Mouse (Mus musculus) embryonic facial prominence, embryonic 10.5 days (tissue): ENCODE results near the gene Dpysl5. TPM values are rescaled to one million over a fixed set of nuclear protein-coding genes. Genes with fewer than 3 reads are reported as not detected.

Experiments used
- DNase-seq: peaks from one replicate; pipeline ENCODE4 v3.0.0-alpha.2; 2017; ENCODE audit warnings: low spot score
- H3K27ac ChIP-seq: fragments of 300-500 bp; sonication (generic); replicated peaks from 2 replicates; pipeline ENCODE4 v1.5.1; 2016; ENCODE audit warnings: mild to moderate bottlenecking
- H3K27me3 ChIP-seq: fragments of 300-500 bp; sonication (generic); replicated peaks from 2 replicates; pipeline ENCODE4 v1.6.1; 2016; ENCODE audit warnings: low read depth, mild to moderate bottlenecking; ENCODE audit not compliant: poor library complexity, severe bottlenecking
- H3K36me3 ChIP-seq: fragments of 300-500 bp; sonication (generic); replicated peaks from 2 replicates; pipeline ENCODE4 v1.6.1; 2016; ENCODE audit warnings: mild to moderate bottlenecking, moderate library complexity
- H3K4me1 ChIP-seq: fragments of 300-500 bp; sonication (generic); 2 replicates; pipeline ENCODE4 v1.6.1; 2016
- H3K4me3 ChIP-seq: fragments of 300-500 bp; sonication (generic); 2 replicates; pipeline ENCODE4 v1.5.1; 2016; ENCODE audit warnings: mild to moderate bottlenecking, moderate library complexity
- H3K9me3 ChIP-seq: fragments of 300-500 bp; sonication (generic); 2 replicates; pipeline ENCODE4 v1.6.1; 2016; ENCODE audit warnings: mild to moderate bottlenecking
- WGBS: fragments of 180-500 bp; shearing (Covaris S2); methylation state at CpG from one replicate; pipeline ENCODE4 v1.1.7; 2016; 5-methylcytosine and 5-hydroxymethylcytosine counted together
- polyA plus RNA-seq: library from polyadenylated mRNA; unstranded; fragments of >200 nt; fragmentation: Nextera tagmentation; extraction: Ambion mirVana; gene quantifications from 2 replicates; pipeline ENCODE4 v1.2.1, GENCODE M21; 2016

Gene Dpysl5
- polyA plus RNA-seq, 1 experiment from 2014 or later = 32.8 TPM

DNA sequence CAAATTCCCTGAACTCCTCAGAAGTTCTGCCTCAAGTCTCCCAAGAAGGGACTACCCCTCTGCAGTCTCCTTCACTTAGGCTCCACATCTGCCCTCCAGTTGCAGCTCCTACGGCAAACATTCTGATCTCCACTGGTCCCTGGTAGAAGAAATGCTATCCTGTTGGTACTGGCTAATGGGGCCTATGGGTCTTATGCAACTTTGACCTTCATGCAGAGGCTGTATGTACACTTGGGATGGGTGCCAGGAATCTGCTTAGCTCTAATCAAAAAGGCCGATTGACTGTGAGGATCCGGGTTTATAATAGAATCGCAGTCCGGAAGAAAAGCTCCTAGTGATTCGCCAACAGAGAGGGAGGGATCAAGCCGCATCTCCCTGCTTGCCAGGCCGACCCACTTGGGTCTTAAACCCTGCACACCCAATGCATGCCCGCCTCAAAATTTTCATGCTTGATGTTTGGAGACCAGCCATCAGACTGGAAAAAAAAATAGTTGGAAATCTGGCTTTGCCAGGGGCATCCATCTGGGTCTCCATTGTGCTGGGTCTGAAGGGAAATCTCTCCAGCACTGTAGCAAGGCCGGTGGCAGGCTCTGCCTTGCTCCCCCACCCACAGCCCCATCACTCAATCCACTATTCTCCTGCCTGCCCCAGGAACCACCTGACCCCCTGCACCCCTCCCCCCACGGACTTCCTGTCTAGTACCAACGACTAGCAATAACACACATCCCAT is 38.4 kb downstream of the Dpysl5 start:
- Histone ChIP-seq H3K27ac (no peak overlapping the region), H3K27me3 (no peaks in the 10 kb centered on the region), H3K9me3 (no peaks in the 10 kb centered on the region), H3K4me1 (peaks cover 6% of the 10 kb centered on the region; the same call in 1 of the 2 replicates), H3K36me3 (peaks cover 78% of the 10 kb centered on the region), H3K4me3 (no peak overlapping the region)
- WGBS = 82% methylated on average over 12 of the region's 12 CpGs
- no peak for DNase-seq

DNA sequence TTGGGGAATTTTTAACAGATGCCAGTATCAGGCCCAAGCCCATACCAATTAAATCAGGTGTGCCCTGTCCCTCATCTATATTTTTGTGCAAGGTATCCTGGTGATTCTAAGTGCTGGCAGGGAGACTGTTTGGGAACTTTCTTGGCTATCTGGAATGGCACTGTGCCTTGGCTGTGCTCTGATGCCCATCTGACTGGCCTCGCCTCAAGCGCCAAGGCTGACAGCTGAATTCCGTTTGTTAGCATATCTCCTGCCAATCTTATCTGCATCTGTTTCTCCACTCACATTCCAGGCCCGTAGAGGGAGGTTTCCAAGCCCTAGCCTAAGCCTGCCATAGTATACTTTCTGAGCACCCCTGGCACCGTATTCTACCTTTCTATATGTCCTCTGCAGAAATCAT is 39.7 kb downstream of the Dpysl5 start:
- Histone ChIP-seq H3K4me3 (no peak overlapping the region), H3K36me3 (peaks cover 65% of the 10 kb centered on the region), H3K4me1 (peaks cover 6% of the 10 kb centered on the region; the same call in 1 of the 2 replicates), H3K9me3 (no peaks in the 10 kb centered on the region), H3K27ac (no peak overlapping the region), H3K27me3 (no peaks in the 10 kb centered on the region)
- 85% methylated on average over 5 of the region's 5 CpGs for WGBS
- DNase-seq = no peak

DNA sequence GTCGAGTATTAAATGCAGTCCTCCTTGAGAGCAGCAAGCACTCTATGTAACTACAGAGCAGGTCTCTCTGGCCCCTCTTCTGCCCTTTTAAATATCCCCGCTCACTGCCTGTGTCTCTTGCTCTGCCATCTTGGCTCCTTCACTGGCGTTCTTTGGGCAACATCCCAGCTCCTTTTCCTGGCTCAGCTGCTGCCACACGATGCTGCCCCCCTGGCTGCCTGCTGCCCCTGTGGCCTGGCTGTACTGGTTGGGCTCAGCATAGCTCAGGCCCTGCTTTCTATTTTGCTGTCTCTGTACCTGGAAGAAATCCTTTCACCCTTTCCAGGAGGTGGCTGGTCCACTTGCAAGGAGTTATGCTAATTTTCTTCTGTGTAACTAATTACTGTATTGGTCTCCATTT is 41.8 kb downstream of the Dpysl5 start:
- H3K36me3 ChIP-seq = peaks cover 47% of the 10 kb centered on the region
- no peaks in the 10 kb centered on the region for H3K9me3 ChIP-seq
- WGBS = 89% methylated on average over 4 of the region's 4 CpGs

DNA sequence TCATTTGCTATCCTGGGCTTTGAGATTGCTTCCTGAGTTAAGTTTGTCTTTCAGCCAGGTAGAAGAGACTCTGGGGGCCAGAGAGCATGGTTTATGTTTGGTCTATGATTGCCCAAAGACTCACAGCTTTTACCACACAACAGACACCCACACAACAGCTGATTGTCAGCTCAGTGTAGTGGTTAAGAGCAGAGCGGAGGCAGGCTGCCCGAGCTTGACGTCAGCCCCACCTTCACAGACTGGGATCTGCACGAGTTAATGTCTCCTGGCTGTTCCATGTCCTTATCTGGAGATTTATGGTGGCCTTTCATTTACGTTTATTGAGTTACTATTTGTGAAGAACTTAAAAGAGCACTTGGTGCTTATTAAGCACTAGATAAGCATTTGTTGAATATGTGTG is 43.9 kb downstream of the Dpysl5 start:
- H3K4me3 ChIP-seq = no peak overlapping the region
- WGBS = 84% methylated on average over 5 of the region's 5 CpGs
- DNase-seq = no peak

More for the DNA sequence above, 41.8 kb downstream of the Dpysl5 start:
- no peak for DNase-seq
- Histone ChIP-seq H3K4me1 (peaks cover 6% of the 10 kb centered on the region; the same call in 1 of the 2 replicates), H3K4me3 (no peak overlapping the region), H3K27me3 (no peaks in the 10 kb centered on the region), H3K27ac (no peak overlapping the region)

DNA sequence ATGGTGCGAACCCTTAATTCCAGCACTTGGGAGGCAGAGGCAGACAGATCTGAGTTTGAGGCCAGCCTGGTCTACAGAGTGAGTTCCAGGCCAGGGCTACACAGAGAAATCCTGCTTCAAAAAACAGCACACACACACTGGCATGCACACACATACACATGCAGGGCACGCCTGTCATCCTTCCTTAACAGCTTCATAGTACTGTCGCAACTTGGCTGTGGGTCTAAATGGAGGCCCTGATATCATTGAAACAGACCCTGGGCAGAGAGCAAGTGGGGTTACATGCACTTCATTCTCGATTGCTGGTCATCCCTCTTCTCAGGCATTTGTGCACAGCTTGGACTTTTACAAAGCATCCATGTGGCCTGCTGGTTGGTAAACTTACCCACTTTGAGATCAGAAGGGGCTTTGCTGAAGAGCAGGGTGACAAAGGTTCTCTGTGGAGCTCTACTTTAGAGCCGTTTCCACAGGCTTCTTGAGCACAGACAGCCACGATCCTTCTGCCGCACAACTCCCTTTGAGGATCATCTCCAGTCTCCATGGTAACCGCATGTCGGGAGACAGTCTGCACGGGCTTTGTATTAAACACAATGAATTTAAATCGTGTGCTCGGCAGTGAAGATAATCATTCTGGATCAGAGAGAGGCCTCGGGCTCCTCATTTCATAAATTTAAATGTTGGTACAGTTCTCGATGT is 51.6 kb downstream of the Dpysl5 start:
- Histone ChIP-seq H3K4me1 (peaks cover 18% of the 10 kb centered on the region), H3K36me3 (peaks cover 17% of the 10 kb centered on the region), H3K27me3 (no peaks in the 10 kb centered on the region), H3K9me3 (no peaks in the 10 kb centered on the region), H3K4me3 (no peak overlapping the region), H3K27ac (no peak overlapping the region)
- 80% methylated on average over 14 of the region's 14 CpGs for WGBS
- no peak for DNase-seq

More for the DNA sequence above, 43.9 kb downstream of the Dpysl5 start:
- Histone ChIP-seq H3K36me3 (peaks cover 28% of the 10 kb centered on the region), H3K27me3 (no peaks in the 10 kb centered on the region), H3K4me1 (peaks cover under 1% of the 10 kb centered on the region; the same call in 1 of the 2 replicates), H3K9me3 (no peaks in the 10 kb centered on the region), H3K27ac (no peak overlapping the region)

DNA sequence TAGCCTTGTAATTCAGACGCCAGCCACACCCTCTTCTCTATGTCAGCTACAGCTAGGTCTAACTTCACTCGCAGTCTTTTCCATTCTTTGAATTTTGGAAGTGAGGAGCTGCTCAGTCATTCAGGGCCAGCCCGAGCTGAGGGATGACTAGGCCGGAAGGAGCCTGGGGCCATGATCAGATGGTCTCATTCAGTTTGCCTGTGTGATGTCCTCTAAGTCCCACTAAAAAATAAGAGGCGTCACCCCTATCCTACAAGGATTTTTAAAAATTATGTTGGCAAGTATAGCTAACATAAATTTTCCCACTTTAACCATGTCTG is 52.1 kb downstream of the Dpysl5 start:
- Histone ChIP-seq H3K27ac (no peak overlapping the region), H3K9me3 (no peaks in the 10 kb centered on the region), H3K4me1 (peaks cover 23% of the 10 kb centered on the region), H3K4me3 (no peak overlapping the region), H3K27me3 (no peaks in the 10 kb centered on the region), H3K36me3 (peaks cover 17% of the 10 kb centered on the region)
- 77% methylated on average over 5 of the region's 5 CpGs for WGBS
- DNase-seq = no peak

DNA sequence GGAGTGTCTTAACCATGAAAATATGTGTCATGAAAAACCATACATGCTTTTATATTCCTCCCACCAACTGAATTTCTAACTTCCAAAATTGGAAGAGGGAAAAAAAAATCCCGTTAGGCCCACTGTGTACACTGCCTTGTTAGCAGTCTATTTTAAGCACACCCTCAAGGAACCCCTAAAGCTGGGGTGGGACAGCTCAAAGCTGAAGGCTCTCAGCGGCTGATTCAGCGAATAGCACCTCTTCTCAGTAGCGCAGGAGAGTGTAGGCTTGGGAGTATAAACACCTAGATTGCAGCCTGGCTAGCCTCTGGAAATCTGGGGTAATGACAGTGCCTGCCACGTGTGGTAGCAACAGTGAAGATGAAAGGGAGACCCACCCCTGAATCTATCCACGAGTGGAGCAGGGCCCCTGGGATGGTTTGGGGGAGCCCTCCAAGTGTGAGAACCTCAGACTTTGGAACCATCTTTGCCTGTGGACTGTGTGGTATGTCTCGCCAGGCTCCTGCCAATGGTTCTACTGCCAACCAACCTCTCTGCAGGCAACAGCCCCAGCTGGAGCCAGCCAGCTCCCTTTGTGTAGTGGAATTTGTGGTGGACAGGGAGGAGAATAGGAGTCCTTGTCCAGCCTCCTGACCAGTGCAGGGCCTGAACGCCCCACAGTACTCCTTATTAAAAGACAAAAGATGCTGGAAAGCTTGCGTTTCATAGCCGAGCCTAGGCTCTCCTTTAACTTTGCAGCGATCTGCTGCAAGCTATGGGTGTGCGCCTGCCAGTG is 54.4 kb downstream of the Dpysl5 start:
- Histone ChIP-seq H3K9me3 (no peaks in the 10 kb centered on the region), H3K27ac (0 out of 2 replicates have a peak overlapping the region, but pooled peaks have one; percentile 4), H3K36me3 (peaks cover 17% of the 10 kb centered on the region), H3K27me3 (no peaks in the 10 kb centered on the region), H3K4me1 (peaks cover 31% of the 10 kb centered on the region), H3K4me3 (no peak overlapping the region)
- WGBS = 84% methylated on average over 12 of the region's 12 CpGs
- DNase-seq = no peak

DNA sequence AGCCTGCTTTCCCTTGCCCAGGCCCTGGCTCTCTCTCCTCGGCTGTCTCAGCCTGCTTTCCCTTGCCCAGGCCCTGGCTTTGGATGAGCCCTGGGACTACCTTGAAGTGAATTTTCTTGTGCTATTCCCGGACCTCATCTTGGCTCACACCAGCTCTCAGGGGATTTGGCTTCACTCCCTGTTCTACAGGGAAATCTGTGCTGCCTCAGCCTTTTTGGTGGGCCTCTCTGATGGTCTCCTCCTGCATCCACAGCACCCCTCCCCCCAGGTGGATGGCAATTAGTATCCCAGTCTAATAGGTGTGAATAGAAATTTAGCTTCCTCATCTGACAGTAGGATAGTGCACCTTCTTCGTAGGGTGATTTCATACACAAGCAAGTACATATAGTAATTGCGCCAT is 56.7 kb downstream of the Dpysl5 start:
- WGBS = 73% methylated on average over 4 of the region's 4 CpGs
- Histone ChIP-seq H3K9me3 (no peaks in the 10 kb centered on the region), H3K4me3 (no peak overlapping the region), H3K27me3 (no peaks in the 10 kb centered on the region), H3K36me3 (peaks cover 11% of the 10 kb centered on the region), H3K27ac (no peak overlapping the region), H3K4me1 (peaks cover 28% of the 10 kb centered on the region)
- DNase-seq = no peak

DNA sequence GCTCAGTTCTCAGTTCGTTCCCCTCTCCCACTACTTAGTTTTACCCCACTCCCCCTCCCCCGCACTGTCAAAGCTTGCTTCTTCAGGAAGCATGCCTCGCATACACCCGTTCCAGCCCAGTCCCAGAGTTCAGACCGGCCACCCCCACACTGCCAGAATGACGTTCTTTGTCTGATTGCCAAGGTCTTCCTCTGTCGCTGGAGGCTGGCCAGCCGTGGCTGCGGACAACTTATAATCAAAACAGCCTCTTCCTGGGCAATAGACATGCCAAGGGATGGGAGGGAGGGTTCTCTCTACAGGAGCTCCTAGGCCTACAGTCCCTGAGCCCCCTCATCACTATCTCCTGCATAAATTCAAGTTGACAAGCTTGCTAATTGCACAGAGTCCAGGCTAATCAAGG is 57.2 kb downstream of the Dpysl5 start:
- H3K9me3 ChIP-seq = no peaks in the 10 kb centered on the region
- H3K27me3 ChIP-seq = peaks cover 2% of the 10 kb centered on the region
- H3K4me3 ChIP-seq = no peak overlapping the region
- H3K36me3 ChIP-seq = peaks cover 11% of the 10 kb centered on the region
- WGBS = 28% methylated on average over 9 of the region's 9 CpGs
- peak; percentile 25 for DNase-seq
- no peak overlapping the region for H3K27ac ChIP-seq
- peaks cover 25% of the 10 kb centered on the region for H3K4me1 ChIP-seq

DNA sequence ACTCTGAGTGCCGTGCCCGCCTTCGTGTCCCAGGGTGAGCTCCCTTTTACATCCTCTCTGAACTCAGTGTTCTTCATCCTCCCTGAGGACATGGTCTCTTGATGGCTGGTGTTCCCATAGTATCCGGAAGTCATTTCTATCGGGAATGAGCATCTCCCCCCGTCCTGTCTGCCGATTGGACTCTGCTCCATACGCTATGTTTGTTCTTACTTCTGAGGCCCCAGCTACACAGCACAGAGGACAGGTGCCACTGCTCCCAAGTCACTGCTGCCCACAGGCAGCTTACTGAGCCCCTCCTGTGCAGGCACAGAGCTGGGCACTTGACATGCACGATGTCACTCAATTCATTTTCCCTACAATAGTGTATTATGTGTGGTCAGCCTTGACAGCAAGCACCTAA is 57.7 kb downstream of the Dpysl5 start:
- no peak for DNase-seq
- H3K4me1 ChIP-seq = peaks cover 29% of the 10 kb centered on the region
- H3K27me3 ChIP-seq = peaks cover 7% of the 10 kb centered on the region
- peaks cover 8% of the 10 kb centered on the region for H3K36me3 ChIP-seq
- H3K9me3 ChIP-seq = no peaks in the 10 kb centered on the region
- 85% methylated on average over 9 of the region's 9 CpGs for WGBS
- no peak overlapping the region for H3K4me3 ChIP-seq
- H3K27ac ChIP-seq = no peak overlapping the region

DNA sequence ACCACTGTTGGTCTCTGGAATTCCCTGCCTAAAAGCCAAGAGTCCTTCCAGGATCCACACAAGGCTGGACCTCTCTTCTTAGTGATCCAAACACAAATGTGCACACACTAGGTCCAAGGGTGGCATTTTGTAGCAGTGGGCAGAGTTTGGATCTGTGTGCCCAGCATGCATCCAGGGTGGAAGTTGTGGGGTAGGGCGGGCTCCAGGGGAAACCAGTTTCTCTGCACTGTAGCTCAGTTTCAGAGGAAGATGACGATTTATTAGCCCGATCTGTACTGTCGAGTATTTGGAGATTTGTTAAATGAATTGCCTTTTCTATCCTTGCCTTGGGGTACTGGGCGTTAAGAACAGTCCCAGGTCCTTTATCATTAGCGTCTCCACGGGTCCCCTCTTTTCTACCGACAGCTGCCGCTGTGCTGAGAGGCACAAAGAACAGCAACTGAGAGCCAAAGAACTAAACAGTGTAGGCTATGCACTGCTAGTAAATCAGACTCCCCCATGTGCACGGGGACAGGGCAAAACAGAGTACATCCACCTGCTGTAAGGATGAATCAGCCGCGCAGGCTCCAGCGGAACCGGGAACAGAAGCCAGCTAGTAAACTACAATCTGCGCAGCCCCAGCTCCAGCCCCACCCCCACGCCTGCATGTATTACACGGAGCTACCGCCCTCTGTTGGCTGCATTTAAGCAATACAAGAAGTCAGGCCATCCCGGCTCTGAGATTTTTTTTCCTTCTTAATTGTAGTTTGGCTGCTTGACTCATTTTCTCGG is 63.4 kb downstream of the Dpysl5 start:
- Histone ChIP-seq H3K27ac (peak overlapping the region; percentile 36; the same call in 1 of the 2 replicates), H3K27me3 (peaks cover 16% of the 10 kb centered on the region), H3K36me3 (peaks cover 12% of the 10 kb centered on the region), H3K4me3 (peak overlapping the region; percentile 55), H3K4me1 (peaks cover 16% of the 10 kb centered on the region), H3K9me3 (no peaks in the 10 kb centered on the region)
- WGBS = 10% methylated on average over 20 of the region's 20 CpGs
- peak; percentile 87 for DNase-seq

DNA sequence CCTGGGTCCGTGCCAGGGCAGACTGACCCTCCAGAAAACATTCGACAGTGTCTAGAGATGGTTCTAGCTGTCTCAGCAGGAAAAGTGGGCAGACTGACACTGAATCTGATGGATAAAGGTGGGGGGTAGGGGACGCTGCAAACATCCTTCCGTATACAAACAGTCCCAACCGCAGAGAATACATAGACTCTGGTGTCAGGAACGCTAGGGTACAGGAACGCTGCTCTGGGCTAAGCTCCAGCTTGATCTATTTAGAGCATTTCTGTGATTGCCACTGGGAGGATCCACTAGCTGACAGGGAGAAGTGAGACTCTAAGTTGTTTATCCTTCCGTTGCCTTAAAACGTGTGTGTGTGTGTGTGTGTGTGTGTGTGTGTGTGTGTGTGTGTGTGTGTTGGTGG is 69.3 kb downstream of the Dpysl5 start:
- DNase-seq = no peak
- Histone ChIP-seq H3K27me3 (no peaks in the 10 kb centered on the region), H3K36me3 (peaks cover 69% of the 10 kb centered on the region), H3K4me1 (peaks cover 4% of the 10 kb centered on the region; the same call in 1 of the 2 replicates), H3K9me3 (no peaks in the 10 kb centered on the region), H3K4me3 (no peak overlapping the region), H3K27ac (no peak overlapping the region)
- 86% methylated on average over 9 of the region's 9 CpGs for WGBS
